Mouse (Mus musculus) stomach, postnatal 0 days (tissue): ENCODE data around the gene Nanos2. TPM values are rescaled to one million over a fixed set of nuclear protein-coding genes. Genes with fewer than 3 reads are reported as not detected.

Experiments
- ATAC-seq: fragments of 200-750 bp; cut with Nextera tagmentation; 2 replicates; pipeline ENCODE4 v1.8.0; 2017; ENCODE audit not compliant: low FRiP score, low TSS enrichment
- DNase-seq: peaks from one replicate; pipeline ENCODE4 v3.0.0-alpha.2; 2016; ENCODE audit warnings: low spot score
- H3K27ac ChIP-seq: fragments of 300-500 bp; sonication (generic); replicated peaks from 2 replicates; pipeline ENCODE4 v1.5.1; 2014; ENCODE audit warnings: mild to moderate bottlenecking, control low read depth
- H3K27me3 ChIP-seq: fragments of 300-500 bp; sonication (generic); 2 replicates; pipeline ENCODE4 v1.6.1; 2014; ENCODE audit warnings: low read length; ENCODE audit not compliant: control insufficient read depth, insufficient read depth
- H3K36me3 ChIP-seq: fragments of 300-500 bp; sonication (generic); 2 replicates; pipeline ENCODE4 v1.6.1; 2014; ENCODE audit warnings: low read length, mixed read lengths; ENCODE audit not compliant: control insufficient read depth, insufficient read depth
- H3K4me1 ChIP-seq: fragments of 300-500 bp; sonication (generic); replicated peaks from 2 replicates; pipeline ENCODE4 v1.6.1; 2014; ENCODE audit warnings: antibody characterized with exemption; ENCODE audit not compliant: control insufficient read depth, insufficient read depth
- H3K4me2 ChIP-seq: fragments of 300-500 bp; sonication (generic); replicated peaks from 2 replicates; pipeline ENCODE4 v1.6.1; 2014; ENCODE audit warnings: low read depth, mild to moderate bottlenecking, control low read depth, moderate library complexity
- H3K4me3 ChIP-seq: fragments of 300-500 bp; sonication (generic); 2 replicates; pipeline ENCODE4 v1.5.1; 2014; ENCODE audit warnings: low read depth, low read length, control low read depth
- H3K9ac ChIP-seq: fragments of 300-500 bp; sonication (generic); 2 replicates; pipeline ENCODE4 v1.6.1; 2014; ENCODE audit warnings: mild to moderate bottlenecking, low read length, control low read depth, mixed read lengths
- H3K9me3 ChIP-seq: fragments of 300-500 bp; sonication (generic); 2 replicates; pipeline ENCODE4 v1.6.1; 2016; ENCODE audit warnings: low read length; ENCODE audit not compliant: control insufficient read depth
- CTCF ChIP-seq: IDR thresholded peaks from 2 replicates; pipeline ENCODE4 v1.5.1; 2016; ENCODE audit warnings: antibody characterized with exemption, low read depth, mild to moderate bottlenecking, moderate library complexity
- EP300 ChIP-seq: optimal IDR thresholded peaks from 2 replicates; pipeline ENCODE3; 2016; ENCODE audit warnings: antibody characterized with exemption
- WGBS: fragments of 180-500 bp; shearing (Covaris S2); extraction: QIAGEN DNeasy Blood & Tissue Kit; methylation state at CpG from one replicate; pipeline ENCODE4 v1.1.7; 2014; 5-methylcytosine and 5-hydroxymethylcytosine counted together
- polyA plus RNA-seq: library from polyadenylated mRNA; unstranded; fragments of >200 nt; fragmentation: Nextera tagmentation; extraction: Ambion mirVana; gene quantifications from 2 replicates; pipeline ENCODE4 v1.2.1, GENCODE M21; 2015

The Nanos2 gene
- polyA plus RNA-seq, 1 experiment from 2014 or later = not detected

DNA sequence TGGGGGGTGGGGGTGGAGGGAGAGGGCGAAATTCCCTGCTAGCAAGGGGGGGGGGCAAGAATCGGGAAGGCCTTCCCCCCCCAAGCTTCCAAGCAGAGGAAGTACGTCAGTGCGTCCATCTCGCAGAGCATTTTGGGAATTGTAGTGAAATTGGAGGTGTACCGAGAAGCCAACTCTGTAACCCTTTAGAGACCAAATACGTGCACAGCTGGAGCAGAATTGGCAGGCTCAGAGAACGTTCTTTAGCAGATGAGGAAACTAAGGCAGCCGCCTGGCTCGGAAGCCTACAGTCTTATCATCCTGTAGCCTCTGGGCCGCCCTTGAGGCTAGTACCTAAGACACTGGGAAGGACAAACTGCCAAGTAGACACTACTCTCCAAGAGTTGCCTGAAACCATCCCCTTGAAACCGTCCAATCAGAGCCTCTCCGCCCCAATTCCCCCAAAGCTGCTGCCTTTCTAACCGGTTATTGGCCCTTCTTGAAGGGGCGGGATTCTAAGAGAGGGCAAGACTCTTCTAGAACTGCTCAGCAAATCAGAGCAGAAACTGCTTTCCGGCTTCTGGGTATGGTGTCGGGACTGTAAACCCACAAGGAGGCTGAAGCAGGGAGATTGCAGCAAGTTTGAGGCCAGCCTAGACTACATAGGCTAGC, 15.8 kb downstream of the Nanos2 start:
- peak overlapping the region; percentile 76 for H3K4me2 ChIP-seq

DNA sequence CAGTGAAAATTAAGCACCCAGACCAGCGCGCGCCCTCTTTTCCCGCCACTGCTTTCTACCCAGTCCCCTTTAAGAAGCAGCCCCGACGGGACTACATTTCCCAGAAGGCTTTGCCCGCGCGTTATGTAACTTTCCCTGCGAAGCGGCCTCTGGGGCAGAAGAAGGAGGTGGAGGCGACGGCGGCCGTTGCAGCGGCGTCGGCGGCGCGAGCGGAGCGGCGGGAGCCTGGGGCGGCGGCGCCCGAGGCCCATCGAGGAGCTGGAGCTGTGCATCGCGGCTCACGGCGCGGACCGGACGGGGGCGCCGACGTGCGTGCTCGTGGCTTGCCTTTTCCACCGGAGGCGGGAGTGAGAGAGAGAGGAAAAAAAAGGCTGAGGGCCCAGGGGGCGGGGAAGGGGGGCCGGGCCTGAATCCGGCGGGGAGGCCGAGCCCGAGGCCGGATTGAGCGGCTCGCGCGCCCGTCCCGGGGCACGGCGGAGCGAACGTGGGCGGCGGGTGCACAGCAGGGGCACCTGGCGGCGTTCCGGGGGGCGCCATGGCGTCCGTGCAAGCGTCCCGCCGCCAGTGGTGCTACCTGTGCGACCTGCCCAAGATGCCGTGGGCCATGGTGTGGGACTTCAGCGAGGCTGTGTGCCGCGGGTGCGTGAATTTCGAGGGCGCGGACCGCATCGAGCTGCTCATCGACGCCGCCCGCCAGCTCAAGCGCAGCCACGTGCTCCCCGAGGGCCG, 16.9 kb downstream of the Nanos2 start, which contains the start of gene Irf2bp1:
Irf2bp1 (plus strand) TSS at position 143 of the 729 bp plus-strand sequence.
- TF ChIP-seq EP300 = no peak
- TF ChIP-seq CTCF = no peak; the same call in 1 of the 2 replicates
- H3K36me3 ChIP-seq = no peaks in the 10 kb centered on the region
- peak within 1 kb of the TSS; percentile 80 for H3K4me3 ChIP-seq
- peaks cover 10% of the 10 kb centered on the region for H3K4me1 ChIP-seq
- peak; percentile 59 for ATAC-seq
- H3K9me3 ChIP-seq = no peaks in the 10 kb centered on the region
- H3K27me3 ChIP-seq = no peaks in the 10 kb centered on the region
- DNase-seq = peak; percentile 94
- peak within 1 kb of the TSS; percentile 94 for H3K27ac ChIP-seq
- H3K4me2 ChIP-seq = peak within 1 kb of the TSS; percentile 94
- H3K9ac ChIP-seq = peak within 1 kb of the TSS; percentile 79
- 1% methylated on average over 73 of the region's 90 CpGs for WGBS

More for the DNA sequence above, 15.8 kb downstream of the Nanos2 start:
- peak overlapping the region; percentile 86 for H3K27ac ChIP-seq
- H3K4me1 ChIP-seq = peaks cover 10% of the 10 kb centered on the region
- H3K4me3 ChIP-seq = peak overlapping the region; percentile 45
- H3K9me3 ChIP-seq = no peaks in the 10 kb centered on the region
- under 1% methylated on average over 17 of the region's 17 CpGs for WGBS
- TF ChIP-seq CTCF (no peak), EP300 (no peak)
- DNase-seq (peak; percentile 84), ATAC-seq (peak; percentile 51)
- H3K36me3 ChIP-seq = no peaks in the 10 kb centered on the region
- no peaks in the 10 kb centered on the region for H3K27me3 ChIP-seq
- H3K9ac ChIP-seq = peak overlapping the region; percentile 69

DNA sequence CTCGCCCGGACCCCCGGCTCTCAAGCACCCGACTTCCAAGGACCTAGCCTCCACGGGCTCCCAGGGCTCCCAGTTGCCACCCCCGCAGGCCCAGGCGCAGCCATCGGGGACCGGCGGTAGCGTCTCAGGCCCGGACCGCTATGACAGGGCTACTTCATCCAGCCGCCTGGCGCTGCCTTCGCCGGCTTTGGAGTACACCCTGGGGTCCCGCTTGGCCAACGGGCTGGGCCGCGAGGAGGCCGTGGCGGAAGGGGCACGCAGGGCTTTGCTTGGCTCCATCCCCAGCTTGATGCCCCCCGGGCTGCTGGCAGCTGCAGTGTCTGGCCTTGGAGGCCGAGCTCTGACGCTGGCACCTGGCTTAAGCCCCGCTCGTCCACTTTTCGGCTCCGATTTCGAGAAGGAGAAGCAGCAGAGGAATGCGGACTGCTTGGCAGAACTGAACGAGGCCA, 17.5 kb downstream of the Nanos2 start:
- H3K9me3 ChIP-seq = no peaks in the 10 kb centered on the region
- peak overlapping the region; percentile 94 for H3K4me2 ChIP-seq
- H3K27me3 ChIP-seq = no peaks in the 10 kb centered on the region
- H3K9ac ChIP-seq = peak overlapping the region; percentile 79
- DNase-seq (peak; percentile 53), ATAC-seq (no peak)
- 6% methylated on average over 34 of the region's 34 CpGs for WGBS
- H3K27ac ChIP-seq = peak overlapping the region; percentile 94
- H3K4me1 ChIP-seq = peaks cover 10% of the 10 kb centered on the region
- H3K36me3 ChIP-seq = no peaks in the 10 kb centered on the region
- peak overlapping the region; percentile 80 for H3K4me3 ChIP-seq
- TF ChIP-seq EP300 = no peak
- TF ChIP-seq CTCF = no peak

DNA sequence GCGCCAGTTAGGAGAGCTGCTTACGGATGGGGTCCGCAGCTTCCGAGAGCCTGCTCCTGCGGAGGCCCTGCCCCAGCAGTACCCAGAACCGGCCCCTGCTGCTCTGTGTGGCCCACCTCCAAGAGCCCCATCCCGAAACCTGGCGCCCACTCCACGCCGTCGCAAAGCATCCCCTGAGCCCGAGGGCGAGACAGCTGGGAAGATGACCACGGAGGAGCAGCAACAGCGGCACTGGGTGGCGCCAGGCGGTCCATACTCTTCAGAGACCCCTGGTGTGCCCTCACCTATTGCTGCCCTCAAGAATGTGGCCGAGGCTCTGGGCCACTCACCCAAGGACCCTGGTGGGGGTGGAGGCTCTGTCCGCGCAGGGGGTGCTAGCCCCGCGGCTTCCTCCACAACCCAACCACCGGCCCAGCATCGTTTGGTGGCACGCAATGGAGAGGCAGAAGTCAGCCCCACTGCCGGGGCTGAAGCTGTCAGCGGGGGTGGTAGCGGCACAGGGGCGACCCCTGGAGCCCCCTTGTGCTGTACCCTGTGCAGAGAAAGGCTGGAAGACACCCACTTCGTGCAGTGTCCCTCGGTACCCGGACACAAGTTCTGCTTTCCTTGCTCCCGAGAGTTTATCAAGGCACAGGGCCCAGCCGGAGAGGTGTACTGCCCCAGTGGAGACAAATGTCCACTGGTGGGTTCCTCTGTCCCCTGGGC, 18.4 kb downstream of the Nanos2 start:
- no peaks in the 10 kb centered on the region for H3K27me3 ChIP-seq
- H3K9me3 ChIP-seq = no peaks in the 10 kb centered on the region
- H3K9ac ChIP-seq = peak overlapping the region; percentile 79
- TF ChIP-seq CTCF = peak; percentile 12; the same call in 1 of the 2 replicates
- TF ChIP-seq EP300 = no peak
- H3K27ac ChIP-seq = no peak overlapping the region
- H3K4me1 ChIP-seq = peaks cover 10% of the 10 kb centered on the region
- DNase-seq (no peak), ATAC-seq (no peak)
- no peaks in the 10 kb centered on the region for H3K36me3 ChIP-seq
- WGBS = 71% methylated on average over 34 of the region's 34 CpGs
- peak overlapping the region; percentile 94 for H3K4me2 ChIP-seq
- H3K4me3 ChIP-seq = peak overlapping the region; percentile 80; the same call in 1 of the 2 replicates

DNA sequence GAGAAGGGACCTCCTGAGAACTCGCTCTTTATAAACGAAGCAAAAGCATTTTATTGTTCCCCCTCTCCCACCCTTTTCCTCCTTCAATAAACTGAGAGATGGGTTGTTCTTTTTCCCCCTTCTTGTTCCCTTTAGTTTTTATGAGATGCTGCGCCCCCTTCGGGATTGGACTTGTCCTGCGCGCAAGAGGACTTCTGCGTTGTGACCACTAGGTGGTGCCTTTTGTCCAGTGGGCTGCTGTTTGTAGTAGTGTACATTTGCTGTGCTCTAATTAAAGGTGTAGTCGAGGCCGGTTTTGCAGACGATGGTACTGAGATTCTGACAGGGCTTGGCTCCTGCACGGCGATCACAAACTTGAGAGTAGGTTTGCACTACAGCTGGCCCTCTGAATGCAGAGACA, 19.3 kb downstream of the Nanos2 start:
- H3K27me3 ChIP-seq = no peaks in the 10 kb centered on the region
- TF ChIP-seq EP300 = no peak
- TF ChIP-seq CTCF = peak; percentile 100
- H3K4me2 ChIP-seq = peak overlapping the region; percentile 94; the same call in 1 of the 2 replicates
- peaks cover 10% of the 10 kb centered on the region; the same call in 1 of the 2 replicates for H3K4me1 ChIP-seq
- H3K9ac ChIP-seq = no peak overlapping the region
- DNase-seq = peak; percentile 90
- no peaks in the 10 kb centered on the region for H3K9me3 ChIP-seq
- H3K4me3 ChIP-seq = no peak overlapping the region
- H3K36me3 ChIP-seq = no peaks in the 10 kb centered on the region
- ATAC-seq = peak; percentile 24; the same call in 1 of the 2 replicates
- 4% methylated on average over 12 of the region's 12 CpGs for WGBS
- peak overlapping the region; percentile 85 for H3K27ac ChIP-seq
